Mouse (Mus musculus): Measurements from ENCODE around the gene Phactr2. TPM values are rescaled to one million over a fixed set of nuclear protein-coding genes. Genes with fewer than 3 reads are reported as not detected.

Gene Phactr2
- total and polyA plus RNA-seq, 3 experiments = 0.08 to 0.49 (median 0.31) TPM

DNA sequence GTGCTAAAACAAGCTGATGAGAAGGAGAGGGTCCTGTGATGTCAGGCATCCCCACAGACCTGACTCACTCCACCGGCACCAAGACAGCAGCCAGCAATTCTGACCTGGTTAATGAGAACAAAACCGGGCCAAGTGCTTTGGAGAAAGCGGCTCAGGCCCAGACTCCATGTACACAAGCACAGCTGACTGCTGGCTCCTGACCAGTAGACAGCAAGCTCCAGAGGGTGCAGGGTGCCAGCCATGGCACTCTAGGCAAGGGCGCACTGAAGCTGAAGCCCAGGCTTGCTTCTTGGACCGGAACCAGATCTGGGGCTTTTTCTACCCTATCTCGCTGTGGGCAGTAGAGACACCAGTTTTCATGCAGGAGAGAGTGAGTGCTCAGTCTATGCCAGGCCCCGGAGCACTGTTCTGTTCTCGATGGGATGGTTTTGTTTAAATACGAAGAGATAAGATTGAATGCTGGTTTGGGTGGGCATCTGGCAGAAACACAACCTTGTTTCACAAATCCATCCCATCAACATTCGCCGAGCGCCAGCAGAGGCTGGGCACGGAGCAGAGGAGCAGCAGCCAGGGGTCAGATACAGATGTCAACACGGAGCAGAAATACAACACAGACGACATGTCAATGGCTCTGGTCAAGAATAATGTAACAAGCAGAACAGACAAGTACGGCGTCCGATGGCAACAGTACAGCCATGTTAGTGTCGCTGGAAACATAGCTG is 61.8 kb downstream of the Phactr2 start:
- Histone ChIP-seq H3K36me3 (replicated peaks in 1 of 2; ENCODE audit: control insufficient read depth in 1 of 2, insufficient read depth in 1 of 2, low read length in 1 of 2) (no peaks in the 10 kb centered on the region), H3K4me1 (ENCODE audit: control insufficient read depth in 1 of 2, insufficient read depth in 2 of 2) (no peaks in the 10 kb centered on the region), H3K9me3 (replicated peaks; ENCODE audit: low read length) (no peaks in the 10 kb centered on the region), H3K27ac (ENCODE audit: insufficient read depth, low read depth) (no peak overlapping the region), H3K9ac (ENCODE audit: insufficient read depth, low read depth) (no peak overlapping the region), H3K79me2 (replicated peaks; ENCODE audit: control insufficient read depth, extremely low read depth, insufficient read depth, poor library complexity, severe bottlenecking) (no peaks in the 10 kb centered on the region), H3K27me3 (replicated peaks) (no peaks in the 10 kb centered on the region), H3K4me3 (replicated peaks in 1 of 3; ENCODE audit: low read depth in 2 of 3, low read length in 2 of 3, poor library complexity in 1 of 3) (no peak overlapping the region), H3K4me2 (ENCODE audit: insufficient read depth, low read depth, poor library complexity, severe bottlenecking) (no peak overlapping the region)
- in situ Hi-C loops (cut with MboI; ENCODE audit: low pct_ligation_motif_present, low pct_unique_long_range_greater_than_20kb, low sequenced_read_pairs) (no loop called here), dilution Hi-C loops (cut with MboI; ENCODE audit: extremely low pct_ligation_motif_present, extremely low pct_unique_long_range_greater_than_20kb, low sequenced_read_pairs) (no loop called here)
- TF ChIP-seq MYC (IDR thresholded peaks at IDR 0.05; ENCODE audit: low read depth, low read length) (no peak), MXI1 (IDR thresholded peaks at IDR 0.05; ENCODE audit: low read depth, low read length) (no peak), E2F4 (IDR thresholded peaks at IDR 0.05; ENCODE audit: insufficient replicate concordance, low read depth, low read length) (no peak), MAX (IDR thresholded peaks at IDR 0.05; ENCODE audit: low read length) (no peak), HCFC1 (IDR thresholded peaks at IDR 0.05; ENCODE audit: low read depth, low read length) (no peak), SIN3A (IDR thresholded peaks at IDR 0.05; ENCODE audit: low read length) (no peak), TBP (conservative IDR thresholded peaks at IDR 0.05; ENCODE audit: low read depth, low read length) (no peak), ZC3H11A (IDR thresholded peaks at IDR 0.05; ENCODE audit: low read depth, low read length) (no peak), MEF2A (IDR thresholded peaks at IDR 0.05; ENCODE audit: borderline replicate concordance, low read depth, low read length) (no peak), NELFE (IDR thresholded peaks at IDR 0.05; ENCODE audit: low read depth, low read length) (no peak), POLR2AphosphoS2 (IDR thresholded peaks at IDR 0.05; ENCODE audit: low read depth, low read length) (no peak), CHD1 (IDR thresholded peaks at IDR 0.05; ENCODE audit: low read depth, low read length) (no peak), IRF4 (IDR thresholded peaks at IDR 0.05; ENCODE audit: low read depth, low read length) (no peak), JUND (conservative IDR thresholded peaks at IDR 0.05; ENCODE audit: low read depth, low read length) (no peak), SMC3 (IDR thresholded peaks at IDR 0.05; ENCODE audit: low read depth, low read length) (no peak), BHLHE40 (IDR thresholded peaks at IDR 0.05; ENCODE audit: low read depth, low read length) (no peak), ETS1 (conservative IDR thresholded peaks at IDR 0.05; ENCODE audit: low read depth, low read length) (no peak)
- no peak for DNase-seq (ENCODE audit: extremely low read depth)

- Histone ChIP-seq H3K27ac (ENCODE audit: insufficient read depth, low read depth) (no peak overlapping the region), H3K9ac (ENCODE audit: insufficient read depth, low read depth) (no peak overlapping the region), H3K79me2 (replicated peaks; ENCODE audit: control insufficient read depth, extremely low read depth, insufficient read depth, poor library complexity, severe bottlenecking) (no peaks in the 10 kb centered on the region), H3K27me3 (replicated peaks) (no peaks in the 10 kb centered on the region), H3K36me3 (replicated peaks in 1 of 2; ENCODE audit: control insufficient read depth in 1 of 2, insufficient read depth in 1 of 2, low read length in 1 of 2) (no peaks in the 10 kb centered on the region), H3K4me2 (ENCODE audit: insufficient read depth, low read depth, poor library complexity, severe bottlenecking) (no peak overlapping the region), H3K4me3 (replicated peaks in 1 of 3; ENCODE audit: low read depth in 2 of 3, low read length in 2 of 3, poor library complexity in 1 of 3) (no peak overlapping the region), H3K9me3 (replicated peaks; ENCODE audit: low read length) (no peaks in the 10 kb centered on the region), H3K4me1 (ENCODE audit: control insufficient read depth in 1 of 2, insufficient read depth in 2 of 2) (no peaks in the 10 kb centered on the region)
- no peak for TF ChIP-seq USF2 (conservative IDR thresholded peaks at IDR 0.05; ENCODE audit: low read depth, low read length)
- no peak for TF ChIP-seq CHD1 (IDR thresholded peaks at IDR 0.05; ENCODE audit: low read depth, low read length)
- TF ChIP-seq SIN3A (IDR thresholded peaks at IDR 0.05; ENCODE audit: low read length) = no peak
- no peak for TF ChIP-seq BHLHE40 (IDR thresholded peaks at IDR 0.05; ENCODE audit: low read depth, low read length)
- TF ChIP-seq CTCF (conservative IDR thresholded peaks at IDR 0.05 in 1 of 2, IDR thresholded peaks at IDR 0.05 in 1 of 2; ENCODE audit: low read depth in 2 of 2, low read length in 2 of 2) = no peak
- TF ChIP-seq HCFC1 (IDR thresholded peaks at IDR 0.05; ENCODE audit: low read depth, low read length) = no peak
- TF ChIP-seq MAZ (IDR thresholded peaks at IDR 0.05; ENCODE audit: low read depth, low read length) = no peak
- TF ChIP-seq ELF1 (IDR thresholded peaks at IDR 0.05; ENCODE audit: low read depth, low read length) = no peak
- no peak for TF ChIP-seq NELFE (IDR thresholded peaks at IDR 0.05; ENCODE audit: low read depth, low read length)
- no peak for TF ChIP-seq PAX5 (IDR thresholded peaks at IDR 0.05; ENCODE audit: low read length)
- TF ChIP-seq POLR2A (IDR thresholded peaks at IDR 0.05; ENCODE audit: low read depth, low read length) = no peak
- no peak for TF ChIP-seq JUN (IDR thresholded peaks at IDR 0.05; ENCODE audit: insufficient read depth, low read depth, low read length)
- TF ChIP-seq ZNF384 (IDR thresholded peaks at IDR 0.05; ENCODE audit: low read depth, low read length) = no peak
- TF ChIP-seq MAFK (IDR thresholded peaks at IDR 0.05; ENCODE audit: insufficient replicate concordance, low read length) = no peak
- no peak for TF ChIP-seq ZKSCAN1 (IDR thresholded peaks at IDR 0.05; ENCODE audit: borderline replicate concordance, low read depth, low read length)
- no peak for TF ChIP-seq E2F4 (IDR thresholded peaks at IDR 0.05; ENCODE audit: insufficient replicate concordance, low read depth, low read length)
- dilution Hi-C loops (cut with MboI; ENCODE audit: extremely low pct_ligation_motif_present, extremely low pct_unique_long_range_greater_than_20kb, low sequenced_read_pairs) (no loop called here), in situ Hi-C loops (cut with MboI; ENCODE audit: low pct_ligation_motif_present, low pct_unique_long_range_greater_than_20kb, low sequenced_read_pairs) (no loop called here)
- no peak for DNase-seq (ENCODE audit: extremely low read depth)
Measured at GRCm38 (mm10) chr10:13411056-13411455, 63.2 kb downstream of the Phactr2 start.
